Mouse (Mus musculus): ENCODE measurements at regions not wholly inside any gene's neighbourhood (a gene's known extent, or its start where the extent isn't known, plus 50 kb on each side); places are given as distances from the start of the nearest gene placed in this dataset.
A peak's percentile ranks its signal among the peaks of the same experiment; 100 is the strongest.

GRCm38 (mm10) chr15:56841516-56841915 lies 635.9 kb downstream of the Slc22a22 start:
- Histone ChIP-seq H3K27me3 (replicated peaks; ENCODE audit: control insufficient read depth, insufficient read depth, low read length) (no peaks in the 10 kb centered on the region), H3K36me3 (ENCODE audit: control insufficient read depth, insufficient read depth, low read length) (no peaks in the 10 kb centered on the region), H3K27ac (ENCODE audit: low read depth) (no peak overlapping the region), H3K4me1 (replicated peaks; ENCODE audit: control insufficient read depth, insufficient read depth, low read length) (no peaks in the 10 kb centered on the region), H3K9me3 (ENCODE audit: control insufficient read depth, low read length) (no peaks in the 10 kb centered on the region), H3K9ac (ENCODE audit: low read length) (no peak overlapping the region), H3K4me2 (ENCODE audit: low read length) (no peak overlapping the region), H3K4me3 (ENCODE audit: low read depth, low read length) (no peak overlapping the region)
- ATAC-seq (replicated peaks; ENCODE audit: low FRiP score, low TSS enrichment, low read depth) (no peak), DNase-seq (ENCODE audit: low spot score) (no peak)
- 92% methylated on average over 3 of the region's 3 CpGs for WGBS

- 88% methylated on average over 1 of the region's 1 CpGs for WGBS
- Histone ChIP-seq H3K9ac (ENCODE audit: low read length) (no peak overlapping the region), H3K9me3 (ENCODE audit: control insufficient read depth, low read length) (no peaks in the 10 kb centered on the region), H3K4me2 (ENCODE audit: low read length) (no peak overlapping the region), H3K27ac (ENCODE audit: low read depth) (no peak overlapping the region), H3K36me3 (ENCODE audit: control insufficient read depth, insufficient read depth, low read length) (no peaks in the 10 kb centered on the region), H3K4me1 (replicated peaks; ENCODE audit: control insufficient read depth, insufficient read depth, low read length) (no peaks in the 10 kb centered on the region), H3K4me3 (ENCODE audit: low read depth, low read length) (no peak overlapping the region), H3K27me3 (replicated peaks; ENCODE audit: control insufficient read depth, insufficient read depth, low read length) (no peaks in the 10 kb centered on the region)
- ATAC-seq (replicated peaks; ENCODE audit: low FRiP score, low TSS enrichment, low read depth) (no peak), DNase-seq (ENCODE audit: low spot score) (no peak)
These were observed 640.1 kb downstream of the Slc22a22 start for GRCm38 (mm10) chr15:56837292-56837691.

GRCm38 (mm10) chr15:56834621-56835020 lies 642.8 kb downstream of the Slc22a22 start:
- Histone ChIP-seq H3K36me3 (ENCODE audit: control insufficient read depth, insufficient read depth, low read length) (no peaks in the 10 kb centered on the region), H3K27ac (ENCODE audit: low read depth) (no peak overlapping the region), H3K9me3 (ENCODE audit: control insufficient read depth, low read length) (no peaks in the 10 kb centered on the region), H3K4me2 (ENCODE audit: low read length) (no peak overlapping the region), H3K4me3 (ENCODE audit: low read depth, low read length) (no peak overlapping the region), H3K9ac (ENCODE audit: low read length) (no peak overlapping the region), H3K27me3 (replicated peaks; ENCODE audit: control insufficient read depth, insufficient read depth, low read length) (no peaks in the 10 kb centered on the region), H3K4me1 (replicated peaks; ENCODE audit: control insufficient read depth, insufficient read depth, low read length) (no peaks in the 10 kb centered on the region)
- DNase-seq (ENCODE audit: low spot score) = no peak
- no peak for ATAC-seq (replicated peaks; ENCODE audit: low FRiP score, low TSS enrichment, low read depth)
- 71% methylated on average over 2 of the region's 2 CpGs for WGBS

GRCm38 (mm10) chr15:56832666-56833065 lies 644.8 kb downstream of the Slc22a22 start:
- Histone ChIP-seq H3K4me3 (ENCODE audit: low read depth, low read length) (no peak overlapping the region), H3K4me1 (replicated peaks; ENCODE audit: control insufficient read depth, insufficient read depth, low read length) (no peaks in the 10 kb centered on the region), H3K27ac (ENCODE audit: low read depth) (no peak overlapping the region), H3K9me3 (ENCODE audit: control insufficient read depth, low read length) (no peaks in the 10 kb centered on the region), H3K36me3 (ENCODE audit: control insufficient read depth, insufficient read depth, low read length) (no peaks in the 10 kb centered on the region), H3K4me2 (ENCODE audit: low read length) (no peak overlapping the region), H3K9ac (ENCODE audit: low read length) (no peak overlapping the region), H3K27me3 (replicated peaks; ENCODE audit: control insufficient read depth, insufficient read depth, low read length) (no peaks in the 10 kb centered on the region)
- 92% methylated on average over 7 of the region's 7 CpGs for WGBS
- no peak for ATAC-seq (replicated peaks; ENCODE audit: low FRiP score, low TSS enrichment, low read depth)
- DNase-seq (ENCODE audit: low spot score) = no peak

- DNase-seq (ENCODE audit: low spot score) (no peak), ATAC-seq (replicated peaks; ENCODE audit: low FRiP score, low TSS enrichment, low read depth) (no peak)
- no peaks in the 10 kb centered on the region for H3K36me3 ChIP-seq (ENCODE audit: control insufficient read depth, insufficient read depth, low read length)
- no peak overlapping the region for H3K9ac ChIP-seq (ENCODE audit: low read length)
- no peak overlapping the region for H3K27ac ChIP-seq (ENCODE audit: low read depth)
- H3K9me3 ChIP-seq (ENCODE audit: control insufficient read depth, low read length) = no peaks in the 10 kb centered on the region
- no peak overlapping the region for H3K4me3 ChIP-seq (ENCODE audit: low read depth, low read length)
- H3K4me1 ChIP-seq (replicated peaks; ENCODE audit: control insufficient read depth, insufficient read depth, low read length) = no peaks in the 10 kb centered on the region
- H3K27me3 ChIP-seq (replicated peaks; ENCODE audit: control insufficient read depth, insufficient read depth, low read length) = no peaks in the 10 kb centered on the region
- 68% methylated on average over 8 of the region's 8 CpGs for WGBS
- no peak overlapping the region for H3K4me2 ChIP-seq (ENCODE audit: low read length)
These were observed 656.3 kb downstream of the Slc22a22 start for GRCm38 (mm10) chr15:56820977-56821579.

- Histone ChIP-seq H3K9ac (ENCODE audit: low read length) (no peak overlapping the region), H3K4me3 (ENCODE audit: low read depth, low read length) (no peak overlapping the region), H3K27ac (ENCODE audit: low read depth) (no peak overlapping the region), H3K4me2 (ENCODE audit: low read length) (no peak overlapping the region), H3K9me3 (ENCODE audit: control insufficient read depth, low read length) (no peaks in the 10 kb centered on the region), H3K27me3 (replicated peaks; ENCODE audit: control insufficient read depth, insufficient read depth, low read length) (no peaks in the 10 kb centered on the region), H3K4me1 (replicated peaks; ENCODE audit: control insufficient read depth, insufficient read depth, low read length) (no peaks in the 10 kb centered on the region), H3K36me3 (ENCODE audit: control insufficient read depth, insufficient read depth, low read length) (no peaks in the 10 kb centered on the region)
- no peak for DNase-seq (ENCODE audit: low spot score)
- WGBS = 76% methylated on average over 4 of the region's 4 CpGs
- ATAC-seq (replicated peaks; ENCODE audit: low FRiP score, low TSS enrichment, low read depth) = no peak
These were observed 657.0 kb downstream of the Slc22a22 start for GRCm38 (mm10) chr15:56820256-56820976.

GRCm38 (mm10) chr15:56818158-56818690 lies 659.2 kb downstream of the Slc22a22 start:
- Histone ChIP-seq H3K4me1 (replicated peaks; ENCODE audit: control insufficient read depth, insufficient read depth, low read length) (no peaks in the 10 kb centered on the region), H3K36me3 (ENCODE audit: control insufficient read depth, insufficient read depth, low read length) (no peaks in the 10 kb centered on the region), H3K9ac (ENCODE audit: low read length) (no peak overlapping the region), H3K9me3 (ENCODE audit: control insufficient read depth, low read length) (no peaks in the 10 kb centered on the region), H3K4me2 (ENCODE audit: low read length) (no peak overlapping the region), H3K4me3 (ENCODE audit: low read depth, low read length) (no peak overlapping the region), H3K27me3 (replicated peaks; ENCODE audit: control insufficient read depth, insufficient read depth, low read length) (no peaks in the 10 kb centered on the region), H3K27ac (ENCODE audit: low read depth) (no peak overlapping the region)
- WGBS = 37% methylated on average over 4 of the region's 4 CpGs
- ATAC-seq (replicated peaks; ENCODE audit: low FRiP score, low TSS enrichment, low read depth) (no peak), DNase-seq (ENCODE audit: low spot score) (no peak)

GRCm38 (mm10) chr15:56817204-56818157 lies 659.9 kb downstream of the Slc22a22 start:
- no peak for DNase-seq (ENCODE audit: low spot score)
- 0 out of 2 replicates have a peak overlapping the region, but pooled peaks have one; percentile 13 for H3K4me2 ChIP-seq (ENCODE audit: low read length)
- H3K9ac ChIP-seq (ENCODE audit: low read length) = no peak overlapping the region
- H3K4me1 ChIP-seq (replicated peaks; ENCODE audit: control insufficient read depth, insufficient read depth, low read length) = no peaks in the 10 kb centered on the region
- H3K27ac ChIP-seq (ENCODE audit: low read depth) = no peak overlapping the region
- no peak overlapping the region for H3K4me3 ChIP-seq (ENCODE audit: low read depth, low read length)
- H3K36me3 ChIP-seq (ENCODE audit: control insufficient read depth, insufficient read depth, low read length) = no peaks in the 10 kb centered on the region
- 46% methylated on average over 5 of the region's 5 CpGs for WGBS
- ATAC-seq (replicated peaks; ENCODE audit: low FRiP score, low TSS enrichment, low read depth) = no peak
- H3K9me3 ChIP-seq (ENCODE audit: control insufficient read depth, low read length) = no peaks in the 10 kb centered on the region
- no peaks in the 10 kb centered on the region for H3K27me3 ChIP-seq (replicated peaks; ENCODE audit: control insufficient read depth, insufficient read depth, low read length)

All from intestine, embryonic 14.5 days (tissue).